Mouse (Mus musculus) bone marrow, adult 2 months (tissue): ENCODE measurements around the gene Gm3159. TPM values are rescaled to one million over a fixed set of nuclear protein-coding genes. Genes with fewer than 3 reads are reported as not detected.
"Not testable (repeated sequence)": the region's sequence is repeated elsewhere in the genome, so short reads cannot be mapped to it uniquely, and the experiment has no call there.

Source experiments
- H3K27ac ChIP-seq: fragments of 200-500 bp; 2 replicates; pipeline ENCODE4 v1.5.1; 2012; ENCODE audit warnings: low read depth, mild to moderate bottlenecking, control low read depth, inconsistent platforms, low read length; ENCODE audit not compliant: control insufficient read depth, poor library complexity, insufficient read depth
- H3K4me1 ChIP-seq: fragments of 200-500 bp; 2 replicates; pipeline ENCODE4 v1.6.1; 2011; ENCODE audit warnings: low read length; ENCODE audit not compliant: control insufficient read depth, insufficient read depth
- H3K4me3 ChIP-seq: fragments of 200-500 bp; replicated peaks from 2 replicates; pipeline ENCODE3; 2011; ENCODE audit warnings: mild to moderate bottlenecking, low read depth, low read length, control low read depth; ENCODE audit not compliant: control insufficient read depth
- WGBS: fragments of 180-500 bp; shearing (Covaris S2); methylation state at CpG from one replicate; pipeline ENCODE4 v1.1.7; 2018; 5-methylcytosine and 5-hydroxymethylcytosine counted together
- polyA plus RNA-seq: library from polyadenylated mRNA; stranded (reverse); fragments of >200 nt; gene quantifications from 2 replicates; pipeline ENCODE4 v1.2.4, GENCODE M21; 2011; ENCODE audit warnings: low replicate concordance; ENCODE audit not compliant: missing spikeins, insufficient read depth, insufficient read length

Gm3159 gene
- not detected in 2 replicates for polyA plus RNA-seq

- H3K27ac ChIP-seq, H3K4me1 ChIP-seq, H3K4me3 ChIP-seq: not testable (repeated sequence)
- WGBS, result 71% methylated on average over 1 of the region's 3 CpGs
Observed at GRCm38 (mm10) chr14:4397226-4397625, at the start of gene Gm3159. Gene Gm3159 (plus strand): TSS chr14:4397526.

GRCm38 (mm10) chr14:4368991-4369390 is 28.3 kb upstream of the Gm3159 start:
- H3K27ac ChIP-seq, H3K4me3 ChIP-seq: not testable (repeated sequence)
- 73% methylated on average over 3 of the region's 3 CpGs for WGBS

GRCm38 (mm10) chr14:4369691-4370090 is 27.6 kb upstream of the Gm3159 start:
- 62% methylated on average over 3 of the region's 3 CpGs for WGBS
- H3K4me1 ChIP-seq, H3K4me3 ChIP-seq, H3K27ac ChIP-seq: not testable (repeated sequence)

More at GRCm38 (mm10) chr14:4368991-4369390, 28.3 kb upstream of the Gm3159 start:
- not testable (repeated sequence) for H3K4me1 ChIP-seq

- H3K4me1 ChIP-seq, H3K27ac ChIP-seq, H3K4me3 ChIP-seq: not testable (repeated sequence)
Observed at GRCm38 (mm10) chr14:4377871-4378270, 19.5 kb upstream of the Gm3159 start.

- H3K4me3 ChIP-seq, H3K27ac ChIP-seq, H3K4me1 ChIP-seq: not testable (repeated sequence)
Observed at GRCm38 (mm10) chr14:4385606-4386005, 11.7 kb upstream of the Gm3159 start.

GRCm38 (mm10) chr14:4392841-4393530 is 4.3 kb upstream of the Gm3159 start:
- not testable (repeated sequence) for H3K4me1 ChIP-seq, H3K27ac ChIP-seq, H3K4me3 ChIP-seq
- 88% methylated on average over 4 of the region's 6 CpGs for WGBS

GRCm38 (mm10) chr14:4398624-4399023 is 1.3 kb downstream of the Gm3159 start:
- not testable (repeated sequence) for H3K4me1 ChIP-seq, H3K4me3 ChIP-seq, H3K27ac ChIP-seq

- not testable (repeated sequence) for H3K4me1 ChIP-seq, H3K4me3 ChIP-seq, H3K27ac ChIP-seq
- 77% methylated on average over 5 of the region's 5 CpGs for WGBS
Observed at GRCm38 (mm10) chr14:4400115-4400789, 2.9 kb downstream of the Gm3159 start.

GRCm38 (mm10) chr14:4401245-4401644 is 3.9 kb downstream of the Gm3159 start:
- H3K27ac ChIP-seq, H3K4me3 ChIP-seq, H3K4me1 ChIP-seq: not testable (repeated sequence)
- 54% methylated on average over 5 of the region's 5 CpGs for WGBS

GRCm38 (mm10) chr14:4403840-4404239 is 6.5 kb downstream of the Gm3159 start:
- H3K4me3 ChIP-seq, H3K4me1 ChIP-seq, H3K27ac ChIP-seq: not testable (repeated sequence)

GRCm38 (mm10) chr14:4409939-4410338 is 12.6 kb downstream of the Gm3159 start:
- H3K4me1 ChIP-seq, H3K4me3 ChIP-seq, H3K27ac ChIP-seq: not testable (repeated sequence)
- 35% methylated on average over 1 of the region's 1 CpGs for WGBS

GRCm38 (mm10) chr14:4414965-4415835 is 17.9 kb downstream of the Gm3159 start, which contains the start of gene Gm3164:
Gene Gm3164 (plus strand): TSS chr14:4415448.
- H3K4me3 ChIP-seq, H3K27ac ChIP-seq, H3K4me1 ChIP-seq: not testable (repeated sequence)
- WGBS, result 4% methylated on average over 34 of the region's 59 CpGs

GRCm38 (mm10) chr14:4430692-4431091 is 33.4 kb downstream of the Gm3159 start, which contains the start of gene Gm3173:
Gene Gm3173 (plus strand): TSS chr14:4430992.
- H3K27ac ChIP-seq, H3K4me1 ChIP-seq, H3K4me3 ChIP-seq: not testable (repeated sequence)
